Mouse (Mus musculus) CH12.LX (cell line): ENCODE measurements around the gene Prss16.

Experiments used
- CTCF ChIP-seq, 2 experiments: IDR thresholded peaks in 1 of 2; conservative IDR thresholded peaks in 1 of 2; 2 replicates each; pipeline ENCODE4 v1.5.1; 2011 to 2012; ENCODE audit warnings: low read depth in 2 of 2, low read length in 2 of 2, improper control_type of control experiment in 1 of 2, inconsistent platforms in 1 of 2, mild to moderate bottlenecking in 1 of 2, moderate library complexity in 1 of 2
- ETS1 ChIP-seq: conservative IDR thresholded peaks from 2 replicates; pipeline ENCODE4 v1.6.1; 2012; ENCODE audit warnings: low read depth, mild to moderate bottlenecking, inconsistent platforms, low read length, improper control_type of control experiment, moderate library complexity
- MEF2A ChIP-seq: IDR thresholded peaks from 2 replicates; pipeline ENCODE4 v1.6.1; 2014; ENCODE audit warnings: low read depth, mild to moderate bottlenecking, inconsistent platforms, low read length, improper control_type of control experiment, borderline replicate concordance
- NELFE ChIP-seq: IDR thresholded peaks from 2 replicates; pipeline ENCODE4 v1.6.1; 2011; ENCODE audit warnings: low read depth, low read length, improper control_type of control experiment
- POLR2A ChIP-seq: IDR thresholded peaks from 2 replicates; pipeline ENCODE4 v1.6.1; 2011; ENCODE audit warnings: low read depth, mild to moderate bottlenecking, improper control_type of control experiment, low read length
- RAD21 ChIP-seq: IDR thresholded peaks from 2 replicates; pipeline ENCODE4 v1.6.1; 2011; ENCODE audit warnings: low read depth, mild to moderate bottlenecking, low read length, improper control_type of control experiment, moderate library complexity
- USF2 ChIP-seq: conservative IDR thresholded peaks from 2 replicates; pipeline ENCODE4 v1.6.1; 2011; ENCODE audit warnings: low read depth, low read length, improper control_type of control experiment
- ZC3H11A ChIP-seq: IDR thresholded peaks from 2 replicates; pipeline ENCODE4 v1.6.1; 2012; ENCODE audit warnings: low read depth, mild to moderate bottlenecking, inconsistent platforms, low read length, improper control_type of control experiment
- ZNF384 ChIP-seq: IDR thresholded peaks from 2 replicates; pipeline ENCODE4 v1.6.1; 2012; ENCODE audit warnings: low read depth, low read length, improper control_type of control experiment, inconsistent platforms

DNA sequence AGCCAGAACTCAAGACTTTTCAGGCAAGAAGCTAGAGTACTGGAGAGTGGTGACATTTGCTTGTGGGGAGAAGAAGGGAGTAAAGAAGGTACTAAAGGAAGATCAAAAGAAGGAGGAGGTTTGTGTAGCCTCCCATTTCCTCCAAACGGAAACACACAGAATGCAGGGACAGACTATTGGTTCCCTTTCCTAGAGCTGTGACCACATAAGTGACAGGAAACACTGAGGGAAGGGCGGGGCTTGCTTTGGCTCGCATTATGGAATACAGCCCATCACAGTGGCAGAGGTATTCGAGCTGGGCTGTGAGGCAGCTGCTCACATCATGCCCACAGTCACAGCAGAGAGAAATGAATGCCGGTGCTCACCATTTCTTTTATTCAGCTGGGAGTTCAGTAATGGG lies 7.7 kb downstream of the Prss16 start:
- TF ChIP-seq RAD21: no peak
- no peak for TF ChIP-seq POLR2A
- no peak for TF ChIP-seq CTCF (conservative IDR thresholded peaks at IDR 0.05 in 1 of 2, IDR thresholded peaks at IDR 0.05 in 1 of 2; ENCODE audit: low read depth in 2 of 2, low read length in 2 of 2)
- TF ChIP-seq NELFE: no peak
- no peak for TF ChIP-seq ZC3H11A
- TF ChIP-seq ETS1: no peak
- TF ChIP-seq MEF2A: no peak
- no peak for TF ChIP-seq ZNF384
- TF ChIP-seq USF2: no peak
